ENCODE assay signal across 27 mouse cellular contexts in genomic region chr3:145049820-145050219, GRCm38 (mm10). TPM values are rescaled to one million over a fixed set of nuclear protein-coding genes. Genes with fewer than 3 reads are reported as not detected.
DNase-seq lines count a peak whose midpoint lies in the region; ATAC-seq and TF ChIP-seq lines count a peak whose summit lies in the region.
"Had no signal": no experiment of that assay in that cellular context is flagged by ENCODE, and none has a peak within 500 bp of the region (broad histone marks: within the 10 kb centered on the region; RNA-seq: fewer than 3 reads in every experiment).

No protein-coding gene starts in this region.

- DNase-seq in 416B (ENCODE audit: low read depth) = peak; percentile 87
- DNase-seq in MEL-GATA-1-ER (ENCODE audit: extremely low read depth, low read depth) = peak; percentile 96
- no peak for DNase-seq in left cerebral cortex, postnatal 4 days
- no peak for DNase-seq in lung, adult 2 months
- DNase-seq: adrenal gland, postnatal 10 days; cerebellum, adult 9-11 months; gastrocnemius, postnatal 36 days; heart, postnatal 36 days; kidney, adult 11 months; kidney, postnatal 4 days; lung, postnatal 4 days; thymus, postnatal 25 days had no signal

- intact Hi-C loops in left cerebral cortex, postnatal 4 days (cut with DNase I) = no loop called here

- peak; percentile 92 to 95 for ATAC-seq in hematopoietic stem cell, adult 5-6 weeks (replicated peaks in 1 of 2; ENCODE audit: insufficient read depth in 1 of 2, low FRiP score in 2 of 2, low TSS enrichment in 1 of 2, low read depth in 1 of 2, poor library complexity in 2 of 2, severe bottlenecking in 2 of 2)
- peak; percentile 98 for ATAC-seq in megakaryocyte progenitor cell, adult 5-6 weeks (replicated peaks; ENCODE audit: poor library complexity)
- no peak for ATAC-seq in erythroblast, adult 5-6 weeks (replicated peaks; ENCODE audit: low FRiP score, poor library complexity, severe bottlenecking)
- ATAC-seq: forebrain, embryonic 13.5 days; hindbrain, embryonic 16.5 days had no signal

- 29% methylated on average over 3 of the region's 3 CpGs for WGBS in lung, adult 2 months

- no peak for TF ChIP-seq POLR2A in lung, adult 2 months (IDR thresholded peaks at IDR 0.05; ENCODE audit: borderline replicate concordance, extremely low read depth, low read depth, low read length)

- H3K4me3 ChIP-seq in lung, adult 2 months (replicated peaks; ENCODE audit: extremely low read depth, low read depth, low read length) = no peak overlapping the region
- H3K4me3 ChIP-seq: embryonic facial prominence, embryonic 13.5 days; forebrain, embryonic 13.5 days; heart, embryonic 15.5 days; kidney, embryonic 15.5 days; limb, embryonic 15.5 days; lung, embryonic 15.5 days had no signal

- no peak for TF ChIP-seq CTCF in lung, adult 2 months (IDR thresholded peaks at IDR 0.05; ENCODE audit: insufficient read depth, low read length)

- no peaks in the 10 kb centered on the region for H3K4me1 ChIP-seq in lung, adult 2 months (ENCODE audit: control insufficient read depth, insufficient read depth, low read length)
- H3K4me1 ChIP-seq: embryonic facial prominence, embryonic 13.5 days; forebrain, embryonic 13.5 days; heart, embryonic 15.5 days; kidney, embryonic 15.5 days; limb, embryonic 15.5 days; lung, embryonic 15.5 days had no signal

RNA-seq across cellular contexts. Expression of gene Clca1, which starts 17.2 kb away (rescaled TPM):
- not detected in 2 replicates for total RNA-seq in hematopoietic stem cell, adult 5-6 weeks (2017)
- not detected in 2 replicates for total RNA-seq in megakaryocyte progenitor cell, adult 5-6 weeks (2015)
- total RNA-seq in megakaryocyte progenitor cell, adult 5-6 weeks (2017) = not detected in 2 replicates
- total RNA-seq in erythroblast, adult 5-6 weeks (2015; ENCODE audit: low replicate concordance) = not detected in 2 replicates
- not detected in 2 replicates for total RNA-seq in erythroblast, adult 5-6 weeks (2017; ENCODE audit: low replicate concordance)
- not detected for total RNA-seq in left cerebral cortex, postnatal 4 days (2021)
- polyA plus RNA-seq in lung, adult 2 months (2012; rRNA removed) = 0.53 and 2.9 TPM in 2 replicates
- total RNA-seq: adrenal gland, postnatal 10 days; gastrocnemius, adult 18-20 months; gastrocnemius, postnatal 36 days; heart, postnatal 36 days; left cerebral cortex, postnatal 36 days; midbrain, postnatal 0 days had no signal
- polyA plus RNA-seq: embryonic facial prominence, embryonic 13.5 days; forebrain, embryonic 13.5 days; heart, embryonic 15.5 days; hindbrain, embryonic 16.5 days; lung, embryonic 15.5 days; midbrain, embryonic 11.5 days; midbrain, postnatal 0 days had no signal

RNA-seq across cellular contexts. Expression of gene Clca2, which starts 49.4 kb away (rescaled TPM):
- not detected in 2 replicates for total RNA-seq in hematopoietic stem cell, adult 5-6 weeks (2017)
- not detected in 2 replicates for total RNA-seq in megakaryocyte progenitor cell, adult 5-6 weeks (2015)
- not detected in 2 replicates for total RNA-seq in megakaryocyte progenitor cell, adult 5-6 weeks (2017)
- not detected in 2 replicates for total RNA-seq in erythroblast, adult 5-6 weeks (2015; ENCODE audit: low replicate concordance)
- total RNA-seq in erythroblast, adult 5-6 weeks (2017; ENCODE audit: low replicate concordance) = not detected in 2 replicates
- total RNA-seq in left cerebral cortex, postnatal 4 days (2021) = not detected
- polyA plus RNA-seq in lung, adult 2 months (2012; rRNA removed) = 0.08 and 0.91 TPM in 2 replicates
- total RNA-seq: left cerebral cortex, postnatal 36 days had no signal
- polyA plus RNA-seq: forebrain, embryonic 13.5 days; hindbrain, embryonic 16.5 days; neural tube, embryonic 14.5 days had no signal

Comparison
In these comparisons a context has a peak if more than half of its experiments do, and no peak if none do; other contexts are left out.
1. DNase-seq: peak in 416B (single experiment) and MEL-GATA-1-ER (single experiment); none in left cerebral cortex, postnatal 4 days (single experiment) and lung, adult 2 months (single experiment).